Mouse (Mus musculus): Measurements from ENCODE around the gene Rrh. TPM values are rescaled to one million over a fixed set of nuclear protein-coding genes. Genes with fewer than 3 reads are reported as not detected.
"Not testable (repeated sequence)": the region's sequence is repeated elsewhere in the genome, so short reads cannot be mapped to it uniquely, and the experiment has no call there.

The Rrh gene
- total RNA-seq, 2 experiments from 2014 or later: 0.62 to 0.68 TPM

DNA sequence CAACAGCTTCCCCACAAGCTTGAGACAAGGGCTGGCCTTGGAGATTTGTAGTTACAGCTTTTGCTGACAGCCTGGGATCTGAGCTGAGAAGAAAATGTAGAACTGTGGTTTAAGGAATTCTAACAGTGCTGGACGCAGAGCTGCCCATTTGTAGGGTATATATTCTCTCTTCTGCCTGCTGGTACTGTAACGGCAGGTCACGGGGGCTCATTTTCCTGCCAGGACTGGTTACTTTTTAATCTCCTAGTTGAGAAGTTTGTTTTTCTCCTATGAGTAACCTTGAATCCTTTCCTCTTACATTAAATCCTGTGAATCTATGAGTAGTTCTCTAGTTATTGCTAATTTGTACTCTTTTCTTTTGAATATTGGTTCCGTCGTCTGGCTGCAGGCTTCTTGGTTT is 28.6 kb downstream of the Rrh start:
- no peak for DNase-seq (ENCODE audit: low spot score in 2 of 2)

DNA sequence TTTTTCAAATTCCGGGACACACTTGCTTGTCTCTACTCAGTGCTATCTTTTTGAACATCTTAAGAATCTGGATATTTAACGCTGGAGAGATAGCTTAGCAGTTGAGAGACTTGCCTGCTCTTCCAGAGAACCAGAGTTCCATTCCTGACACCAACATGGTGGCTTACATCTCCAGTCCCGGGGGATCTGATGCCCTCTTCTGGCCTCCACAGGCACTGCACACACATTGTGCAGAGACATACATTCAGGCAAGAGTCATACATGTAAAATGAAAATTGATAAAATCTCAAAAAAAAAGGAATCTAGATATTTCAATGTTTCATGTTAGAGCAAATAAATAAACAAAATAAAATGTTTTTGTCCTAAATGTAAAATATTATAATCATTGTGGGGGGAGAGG is 39.6 kb downstream of the Rrh start:
- DNase-seq (ENCODE audit: low spot score in 2 of 2): no peak

DNA sequence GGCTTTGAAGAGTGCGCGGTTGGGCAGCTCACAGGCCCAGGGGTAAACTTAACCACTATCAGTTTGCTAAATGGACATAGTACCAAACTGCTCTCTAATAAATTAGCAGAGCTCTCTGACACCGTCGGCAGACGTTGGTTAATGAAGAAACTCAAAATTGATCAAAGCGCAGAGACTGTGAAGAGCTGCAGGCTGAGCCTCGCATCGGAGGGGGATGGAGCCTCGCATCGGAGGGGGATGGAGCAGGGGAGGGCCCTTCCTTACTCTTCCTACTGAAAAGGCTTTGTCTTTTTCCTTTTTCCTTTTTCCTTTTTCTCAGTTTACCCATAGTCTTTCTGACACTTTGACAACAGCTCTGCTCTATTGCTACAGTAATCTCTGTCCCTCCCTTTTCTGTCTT is 41.0 kb downstream of the Rrh start:
- DNase-seq (ENCODE audit: low spot score in 2 of 2): no peak

DNA sequence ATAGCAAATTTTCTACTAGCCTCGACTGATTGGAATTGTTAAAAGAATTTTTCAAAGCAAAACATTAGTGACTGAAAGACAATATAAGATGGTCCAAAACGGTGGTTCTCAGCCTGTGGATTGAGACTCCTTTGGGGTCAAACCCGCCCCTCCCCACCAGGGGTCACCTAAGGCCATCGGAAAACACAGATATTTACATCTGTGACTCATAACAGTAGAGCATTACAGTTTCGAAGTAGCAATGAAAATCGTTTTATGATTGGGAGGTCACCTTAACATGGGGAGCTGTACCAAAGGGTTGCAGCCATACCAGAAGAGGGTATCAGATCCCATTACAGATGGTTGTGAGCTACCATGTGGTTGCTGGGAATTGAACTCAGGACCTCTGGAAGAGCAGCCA is 51.2 kb downstream of the Rrh start:
- DNase-seq (ENCODE audit: low spot score in 2 of 2): no peak

DNA sequence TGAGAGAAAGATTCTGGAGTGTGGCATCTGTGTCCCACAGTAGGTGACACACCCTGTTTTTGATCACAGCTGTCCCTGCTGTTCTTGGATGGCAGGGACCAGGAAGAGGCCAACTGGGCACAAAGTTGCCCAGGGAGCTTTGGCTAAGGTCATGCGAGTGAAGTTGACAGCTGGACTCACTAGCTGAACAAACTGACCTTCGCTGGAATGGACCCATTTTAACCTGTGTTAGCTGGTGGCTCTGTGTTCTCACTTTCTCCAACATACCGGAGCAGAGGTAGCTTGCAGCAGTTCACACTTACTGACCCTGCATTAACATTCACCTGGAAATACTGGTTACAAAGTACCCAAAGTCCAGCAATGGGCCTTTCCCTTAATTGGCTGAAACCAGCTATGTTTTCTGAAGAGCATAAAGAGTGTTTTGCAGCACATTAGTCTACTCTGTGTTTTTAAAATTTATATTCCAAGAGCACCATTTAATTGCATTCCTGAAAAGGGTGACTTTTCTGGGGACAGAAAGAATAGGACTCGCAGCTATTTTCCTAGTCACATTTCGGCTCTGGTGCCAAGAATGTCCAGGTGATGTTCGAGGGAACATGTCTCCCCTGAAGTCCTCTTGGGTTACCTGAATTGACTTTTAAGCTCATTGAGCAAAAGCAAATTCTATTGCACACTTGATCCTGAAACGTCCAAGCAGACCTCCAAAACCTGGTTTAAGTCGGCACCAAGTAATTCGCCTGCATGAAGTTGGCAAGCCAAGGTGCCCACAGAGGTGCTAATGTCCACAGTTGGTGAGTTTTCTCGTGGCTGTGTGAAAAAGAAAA is 55.2 kb downstream of the Rrh start:
- no peak for DNase-seq (ENCODE audit: low spot score in 2 of 2)

DNA sequence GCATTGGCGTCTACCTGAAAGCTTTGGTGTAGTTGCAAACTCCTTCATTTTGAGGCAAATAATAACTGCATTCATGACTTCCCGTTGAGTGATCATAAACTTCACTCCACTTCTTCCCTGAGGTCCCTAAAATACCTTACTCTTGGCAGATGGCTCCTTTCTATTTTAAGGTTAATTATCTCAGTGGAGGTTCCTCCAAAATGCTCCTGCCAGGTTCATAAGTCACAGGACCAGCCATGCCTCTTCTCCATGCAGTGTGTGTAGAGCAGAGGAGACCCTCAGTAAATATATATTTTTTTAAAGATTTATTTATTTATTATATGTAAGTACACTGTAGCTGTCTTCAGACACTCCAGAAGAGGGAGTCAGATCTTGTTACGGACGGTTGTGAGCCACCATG is 56.3 kb downstream of the Rrh start:
- no peak for DNase-seq (ENCODE audit: low spot score in 2 of 2)

DNA sequence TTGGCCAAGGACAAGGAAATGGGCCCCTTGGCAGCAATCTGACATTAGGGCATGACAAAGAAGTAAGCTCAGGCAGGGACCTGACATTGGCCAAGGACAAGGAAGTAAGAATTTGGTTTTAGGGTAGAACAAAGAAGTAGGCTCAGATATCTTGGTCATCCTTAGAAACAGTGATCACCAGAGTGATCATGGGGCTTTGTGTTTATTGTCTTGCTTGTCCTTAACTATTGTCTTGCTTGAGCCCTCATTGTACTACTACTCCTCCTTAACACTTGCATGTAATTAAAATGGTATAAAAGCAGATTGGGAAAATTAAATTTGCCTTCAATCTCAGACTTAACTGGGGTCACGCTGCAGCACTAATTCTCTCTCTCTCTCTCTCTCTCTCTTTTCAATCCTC is 64.8 kb downstream of the Rrh start:
- not testable (repeated sequence) for DNase-seq (ENCODE audit: low spot score in 2 of 2)

DNA sequence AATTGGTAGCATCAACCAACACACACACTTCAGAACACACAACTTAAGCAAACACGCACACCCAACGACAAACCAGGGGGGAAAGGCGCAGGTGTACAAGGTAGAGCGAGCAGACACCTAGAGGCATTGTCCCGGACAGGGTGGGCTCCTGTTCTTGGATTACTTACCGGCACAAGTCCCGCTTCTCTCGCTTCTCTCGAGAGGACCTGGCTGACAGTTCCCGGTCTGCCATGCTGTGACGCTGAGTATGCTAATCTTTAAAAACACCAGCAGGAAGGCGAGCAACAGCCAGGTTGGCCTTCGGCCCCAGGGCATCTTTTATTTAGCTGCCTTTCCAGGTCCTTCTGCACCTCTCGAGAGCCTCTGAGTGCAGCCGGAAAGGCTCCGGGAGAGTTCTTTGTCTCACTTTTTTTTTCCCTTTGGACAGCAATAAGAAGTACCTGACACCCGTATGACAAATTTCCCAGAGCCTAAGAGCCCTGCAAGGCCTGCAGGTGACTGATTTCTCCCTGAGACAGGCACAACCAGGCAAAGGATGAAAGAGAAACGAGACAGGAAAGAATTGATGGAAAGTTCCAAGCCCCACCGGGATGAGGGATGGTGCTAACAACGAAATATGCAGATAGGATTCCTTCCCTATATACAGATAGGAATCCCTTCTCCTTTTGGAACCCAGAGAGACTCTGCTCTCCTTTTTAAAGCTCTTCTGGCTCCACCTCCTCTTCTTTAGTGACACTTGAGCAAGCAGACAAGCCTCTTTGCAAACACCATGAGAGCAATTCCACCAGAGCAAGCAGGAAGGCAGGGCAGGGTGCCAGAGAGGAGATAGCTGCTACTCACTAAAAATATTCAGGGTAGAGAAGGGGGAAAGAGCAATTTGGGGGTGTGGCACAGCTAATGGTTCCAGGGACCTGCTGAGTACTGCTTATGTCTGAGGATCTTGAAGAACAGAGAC is 67.5 kb downstream of the Rrh start, which contains the start of gene Egf:
TSS of gene Egf (minus strand) at position 667 of the 955 bp plus-strand sequence.
- DNase-seq (ENCODE audit: low spot score in 2 of 2): peak in 1 of 2 experiments; percentile 11

Other genes starting within 250 kb of the Rrh start
- gene Egf, start 67.3 kb downstream of the Rrh start, total RNA-seq (2021): 1 to 10 TPM; 1.2 to 1.7 TPM
- not detected for gene Lrit3, start 18.6 kb downstream of the Rrh start, total RNA-seq (2021)
- gene Gar1, start 8.8 kb upstream of the Rrh start, total RNA-seq (2021): 10 to 100 TPM; 43.7 to 46.6 TPM
- not detected for gene Cfi, start 13.3 kb upstream of the Rrh start, total RNA-seq (2021)
- 10 to 100 TPM; 22.3 to 23.6 TPM for gene Pla2g12a, start 56.0 kb upstream of the Rrh start, total RNA-seq (2021)
- gene Casp6, start 78.8 kb upstream of the Rrh start, total RNA-seq (2021): 1 to 10 TPM; 6.3 to 7.6 TPM
- gene Mcub, start 147.6 kb upstream of the Rrh start, total RNA-seq (2021): 1 to 10 TPM; 2.9 to 3.3 TPM
- 10 to 100 TPM; 52.5 to 58.7 TPM for gene Sec24b, start 239.0 kb upstream of the Rrh start, total RNA-seq (2021)

Measured in layer of hippocampus, adult 18-20 months (tissue).